In genomic region chr6:145610901-145611300, GRCm38 (mm10) we compare ENCODE assay signal across 30 mouse cellular contexts. TPM values are rescaled to one million over a fixed set of nuclear protein-coding genes. Genes with fewer than 3 reads are reported as not detected.
"Had no signal": no experiment of that assay in that cellular context is flagged by ENCODE, and none has a peak within 500 bp of the region (broad histone marks: within the 10 kb centered on the region; RNA-seq: fewer than 3 reads in every experiment).

No protein-coding gene starts in this region.

- H3K4me1 ChIP-seq: hindbrain, embryonic 12.5 days; intestine, embryonic 15.5 days; liver, embryonic 12.5 days had no signal

- H3K9ac ChIP-seq: hindbrain, embryonic 12.5 days; hindbrain, embryonic 14.5 days; intestine, embryonic 15.5 days; kidney, embryonic 15.5 days; limb, embryonic 13.5 days; limb, embryonic 15.5 days; liver, embryonic 12.5 days had no signal

- H3K4me3 ChIP-seq: gastrocnemius, adult 2 months; hindbrain, embryonic 10.5 days; hindbrain, embryonic 12.5 days; intestine, embryonic 15.5 days; kidney, embryonic 15.5 days; limb, embryonic 13.5 days; limb, embryonic 15.5 days; liver, embryonic 12.5 days had no signal

- DNase-seq: gastrocnemius, adult 2 months; gastrocnemius, postnatal 10 days; gastrocnemius, postnatal 25 days; heart, adult 18-20 months; heart, postnatal 10 days; heart, postnatal 4 days; kidney, adult 18-20 months; kidney, adult 9 months; kidney, postnatal 14 days; kidney, postnatal 36 days; layer of hippocampus, adult 9-11 months; layer of hippocampus, postnatal 36 days; left cerebral cortex, postnatal 4 days had no signal

- H3K27ac ChIP-seq: gastrocnemius, adult 2 months; hindbrain, embryonic 10.5 days; hindbrain, embryonic 12.5 days; hindbrain, embryonic 14.5 days; intestine, embryonic 15.5 days; kidney, embryonic 15.5 days; kidney, postnatal 0 days; limb, embryonic 13.5 days; limb, embryonic 15.5 days; liver, embryonic 12.5 days had no signal

- H3K4me2 ChIP-seq: heart, embryonic 11.5 days; hindbrain, embryonic 12.5 days; hindbrain, embryonic 14.5 days; intestine, embryonic 15.5 days; kidney, embryonic 15.5 days; limb, embryonic 13.5 days; limb, embryonic 15.5 days; liver, embryonic 12.5 days had no signal

- H3K27me3 ChIP-seq: hindbrain, embryonic 12.5 days; intestine, embryonic 15.5 days; kidney, embryonic 15.5 days; limb, embryonic 13.5 days; limb, embryonic 15.5 days; liver, embryonic 12.5 days had no signal

- ATAC-seq: hindbrain, embryonic 16.5 days; inflammation-experienced regulatory T-cells, adult 6 months; intestine, embryonic 15.5 days; intestine, postnatal 0 days; liver, embryonic 12.5 days had no signal

- H3K9me3 ChIP-seq: hindbrain, embryonic 10.5 days; hindbrain, embryonic 12.5 days; intestine, embryonic 15.5 days; kidney, embryonic 15.5 days; limb, embryonic 13.5 days; limb, embryonic 15.5 days; liver, embryonic 12.5 days had no signal

- H3K36me3 ChIP-seq: hindbrain, embryonic 10.5 days; hindbrain, embryonic 12.5 days; intestine, embryonic 15.5 days; kidney, embryonic 15.5 days; limb, embryonic 13.5 days; limb, embryonic 15.5 days; liver, embryonic 12.5 days had no signal

RNA-seq across cellular contexts. Expression of gene Lmntd1, which starts 3.2 kb away (rescaled TPM):
- polyA plus RNA-seq: inflammation-experienced regulatory T-cells, adult 6 months; liver, adult 2 months; liver, embryonic 12.5 days had no signal

RNA-seq across cellular contexts. Expression of gene Tuba3b, which starts 4.7 kb away (rescaled TPM):
- polyA plus RNA-seq: frontal cortex, adult 2 months; heart, embryonic 11.5 days; hindbrain, embryonic 10.5 days; hindbrain, embryonic 12.5 days; hindbrain, embryonic 14.5 days; hindbrain, embryonic 16.5 days; inflammation-experienced regulatory T-cells, adult 6 months; intestine, embryonic 15.5 days; intestine, postnatal 0 days; kidney, embryonic 15.5 days; kidney, postnatal 0 days; large intestine, adult 2 months; limb, embryonic 11.5 days; limb, embryonic 13.5 days; limb, embryonic 15.5 days; liver, adult 2 months; liver, embryonic 12.5 days had no signal
